Mouse (Mus musculus) liver, embryonic 13.5 days (tissue): ENCODE data around the gene Frs3. TPM values are rescaled to one million over a fixed set of nuclear protein-coding genes. Genes with fewer than 3 reads are reported as not detected.
A peak's percentile ranks its signal among the peaks of the same experiment; 100 is the strongest.

ENCODE experiments used
- ATAC-seq: fragments of 200-750 bp; cut with Nextera tagmentation; 2 replicates; pipeline ENCODE4 v1.8.0; 2017; ENCODE audit warnings: low read depth, mild to moderate bottlenecking, moderate number of reproducible peaks, moderate library complexity
- DNase-seq: peaks from one replicate; pipeline ENCODE4 v3.0.0; 2022
- H3K27ac ChIP-seq: fragments of 300-500 bp; sonication (generic); 2 replicates; pipeline ENCODE4 v1.5.1; 2015; ENCODE audit warnings: moderate library complexity, mild to moderate bottlenecking, inconsistent platforms
- H3K27me3 ChIP-seq: fragments of 300-500 bp; sonication (generic); 2 replicates; pipeline ENCODE4 v1.6.1; 2015; ENCODE audit warnings: mild to moderate bottlenecking, inconsistent platforms
- H3K36me3 ChIP-seq: fragments of 300-500 bp; sonication (generic); 2 replicates; pipeline ENCODE4 v1.6.1; 2015; ENCODE audit warnings: mild to moderate bottlenecking, inconsistent platforms
- H3K4me1 ChIP-seq: fragments of 300-500 bp; sonication (generic); replicated peaks from 2 replicates; pipeline ENCODE4 v1.6.1; 2015; ENCODE audit warnings: inconsistent platforms
- H3K4me2 ChIP-seq: fragments of 300-500 bp; sonication (generic); 2 replicates; pipeline ENCODE4 v1.6.1; 2015; ENCODE audit warnings: inconsistent platforms, mild to moderate bottlenecking, moderate library complexity
- H3K4me3 ChIP-seq: fragments of 300-500 bp; sonication (generic); replicated peaks from 2 replicates; pipeline ENCODE4 v1.5.1; 2015; ENCODE audit warnings: mild to moderate bottlenecking, inconsistent platforms
- H3K9ac ChIP-seq: fragments of 300-500 bp; sonication (generic); 2 replicates; pipeline ENCODE4 v1.6.1; 2015; ENCODE audit warnings: mild to moderate bottlenecking, inconsistent platforms
- H3K9me3 ChIP-seq: fragments of 300-500 bp; sonication (generic); replicated peaks from 2 replicates; pipeline ENCODE4 v1.6.1; 2016; ENCODE audit warnings: inconsistent platforms
- WGBS: fragments of 180-500 bp; shearing (Covaris S2); methylation state at CpG from one replicate; pipeline ENCODE4 v1.1.7; 2015; ENCODE audit not compliant: insufficient replicate concordance; 5-methylcytosine and 5-hydroxymethylcytosine counted together
- polyA plus RNA-seq: library from polyadenylated mRNA; unstranded; fragments of >200 nt; fragmentation: Nextera tagmentation; extraction: Ambion mirVana; gene quantifications from 2 replicates; pipeline ENCODE4 v1.2.1, GENCODE M21; 2015

The Frs3 gene
- polyA plus RNA-seq, 1 experiment from 2014 or later, result 0.96 TPM

DNA sequence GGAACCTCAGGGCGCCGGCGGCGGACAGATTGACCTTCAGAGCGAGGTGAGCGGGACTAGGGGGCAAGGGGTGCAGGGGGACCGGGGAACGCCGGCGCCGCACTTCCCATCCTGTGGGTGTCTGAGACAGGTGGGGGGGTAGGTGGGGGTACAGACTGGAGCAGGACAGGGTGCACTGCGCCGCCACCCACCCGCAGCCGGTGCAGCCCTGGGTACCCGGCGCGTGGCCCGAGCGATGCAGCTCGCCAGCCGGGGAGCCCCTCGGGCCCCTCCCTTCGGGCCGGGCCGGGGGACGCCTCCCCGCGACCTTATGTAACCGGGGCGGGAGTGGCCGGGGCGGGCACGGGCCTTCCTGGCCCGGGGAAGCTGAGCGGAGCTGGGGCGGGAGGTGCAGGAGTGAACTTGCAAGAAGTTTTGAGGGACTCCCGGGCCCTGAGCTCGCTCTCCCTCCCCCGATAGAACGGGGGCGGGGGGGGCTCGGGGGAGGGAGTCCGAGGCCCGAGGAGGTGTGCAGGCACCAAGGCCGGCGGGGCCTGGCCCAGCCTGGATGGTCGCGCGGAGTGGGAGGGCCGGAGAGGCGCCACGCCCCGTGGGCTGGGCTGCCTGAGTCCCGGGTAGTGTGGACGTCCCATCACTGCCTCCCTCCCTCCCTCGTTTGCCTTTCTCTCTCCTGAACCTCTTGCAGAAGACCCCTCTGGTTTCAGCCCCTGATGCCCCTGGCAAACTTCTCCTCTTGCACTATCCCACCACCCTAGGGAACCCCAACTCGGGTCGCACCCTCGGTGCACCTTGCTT is 48.6 kb downstream of the Frs3 start:
- no peaks in the 10 kb centered on the region for H3K36me3 ChIP-seq
- H3K27me3 ChIP-seq, result peaks cover 29% of the 10 kb centered on the region
- H3K27ac ChIP-seq, result peak overlapping the region; percentile 79
- ATAC-seq, result peak; percentile 76
- peak overlapping the region; percentile 70 for H3K4me3 ChIP-seq
- under 1% methylated on average over 49 of the region's 60 CpGs for WGBS
- peak overlapping the region; percentile 99 for H3K4me2 ChIP-seq
- DNase-seq, result peak; percentile 70
- H3K9me3 ChIP-seq, result no peaks in the 10 kb centered on the region
- peaks cover 44% of the 10 kb centered on the region for H3K4me1 ChIP-seq
- H3K9ac ChIP-seq, result peak overlapping the region; percentile 77

DNA sequence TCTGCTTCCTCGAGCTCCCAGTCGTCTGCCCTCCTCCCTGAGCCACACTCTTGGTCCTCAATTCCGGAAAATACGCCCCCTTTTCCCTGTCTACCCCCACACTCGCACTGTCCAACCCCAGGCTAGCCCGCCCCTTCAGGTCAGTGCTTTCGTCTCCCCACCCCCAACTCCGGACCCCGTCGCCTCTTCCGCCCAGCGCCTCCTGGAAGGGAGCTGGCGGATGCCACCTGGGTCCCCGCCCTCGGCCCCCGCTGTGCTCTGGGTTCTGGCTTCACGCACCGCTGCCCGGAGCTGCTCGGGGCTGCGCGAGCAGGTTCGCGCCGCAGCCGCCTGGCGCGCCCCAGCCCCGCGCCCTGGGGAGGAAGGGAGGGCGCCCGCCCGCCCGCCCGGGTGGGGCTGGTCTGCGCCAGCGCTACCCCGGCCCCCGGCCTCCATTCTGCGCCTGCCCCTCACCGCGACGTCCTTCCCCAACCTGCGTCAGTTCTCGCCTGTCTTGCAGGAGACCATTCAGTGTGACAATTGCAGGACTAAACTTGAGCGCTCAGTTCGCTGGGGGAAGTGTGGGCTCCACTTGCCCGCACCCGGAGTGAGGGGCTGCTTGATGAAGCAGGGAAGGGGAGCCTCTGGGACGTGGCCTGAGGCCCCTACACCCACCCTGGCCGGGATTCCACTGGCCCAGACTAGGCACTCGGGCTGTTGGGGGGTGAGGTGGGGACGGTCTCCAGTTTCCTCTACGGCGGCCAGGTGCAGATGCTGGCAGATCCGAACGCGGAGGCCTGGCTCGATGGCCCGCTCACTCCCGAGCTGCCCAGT is 49.4 kb downstream of the Frs3 start:
- peaks cover 25% of the 10 kb centered on the region for H3K27me3 ChIP-seq
- H3K27ac ChIP-seq, result peak overlapping the region; percentile 43
- H3K4me2 ChIP-seq, result peak overlapping the region; percentile 99
- WGBS, result 2% methylated on average over 56 of the region's 61 CpGs
- peak overlapping the region; percentile 70 for H3K4me3 ChIP-seq
- H3K9ac ChIP-seq, result peak overlapping the region; percentile 77
- ATAC-seq (peak; percentile 22), DNase-seq (no peak)
- H3K9me3 ChIP-seq, result no peaks in the 10 kb centered on the region
- no peaks in the 10 kb centered on the region for H3K36me3 ChIP-seq
- peaks cover 52% of the 10 kb centered on the region for H3K4me1 ChIP-seq

DNA sequence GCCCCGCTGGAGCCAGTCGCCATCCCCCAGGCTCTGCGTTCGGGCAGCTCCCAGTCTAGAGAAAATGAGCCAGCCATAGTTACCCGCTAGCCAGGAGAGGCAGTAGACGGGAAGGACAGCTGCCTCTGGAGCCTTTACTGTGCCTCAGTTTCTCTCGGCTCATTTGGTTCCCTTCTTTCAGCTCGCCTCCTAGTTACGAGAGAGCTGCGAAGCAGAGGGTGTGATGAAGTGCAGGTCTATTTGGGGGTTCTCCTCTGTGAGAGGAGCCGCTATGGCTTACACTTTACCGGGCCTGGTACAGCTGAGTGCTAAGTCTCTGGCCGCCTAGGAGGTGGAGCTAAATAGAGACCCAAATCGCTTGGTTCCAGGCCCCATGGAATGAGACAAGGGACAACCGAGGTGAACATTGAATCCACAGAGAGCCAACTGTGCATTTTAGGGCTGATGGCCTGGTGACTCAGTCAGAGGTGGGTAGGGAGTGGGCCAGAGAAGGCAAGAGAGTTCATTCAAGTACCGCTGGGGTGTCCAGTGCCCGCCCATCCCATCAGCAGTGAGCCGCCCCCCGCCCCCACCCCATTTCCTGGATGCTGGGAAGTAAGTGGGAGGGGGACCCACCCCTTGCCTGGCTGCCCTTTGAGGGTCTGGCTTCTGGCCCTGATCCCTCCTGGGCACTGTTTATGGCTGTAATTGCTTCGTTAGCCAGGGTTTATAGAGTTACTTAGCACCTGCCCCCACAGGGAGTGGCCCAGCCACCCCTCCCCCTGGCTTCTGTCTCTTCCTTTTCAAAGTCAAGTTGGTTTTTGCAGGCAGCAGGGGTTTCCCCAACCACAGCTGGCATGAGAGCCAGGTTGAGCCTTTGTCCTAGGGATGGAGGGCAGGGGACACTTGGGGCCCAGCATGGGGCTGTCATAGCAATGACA is 50.3 kb downstream of the Frs3 start:
- H3K27me3 ChIP-seq, result peaks cover 25% of the 10 kb centered on the region
- ATAC-seq, result no peak
- no peak overlapping the region; the same call in 1 of the 2 replicates for H3K27ac ChIP-seq
- H3K4me1 ChIP-seq, result peaks cover 61% of the 10 kb centered on the region
- no peaks in the 10 kb centered on the region for H3K9me3 ChIP-seq
- DNase-seq, result no peak
- peak overlapping the region; percentile 99 for H3K4me2 ChIP-seq
- peak overlapping the region; percentile 70 for H3K4me3 ChIP-seq
- peak overlapping the region; percentile 77 for H3K9ac ChIP-seq
- H3K36me3 ChIP-seq, result no peaks in the 10 kb centered on the region
- WGBS, result 20% methylated on average over 20 of the region's 20 CpGs

DNA sequence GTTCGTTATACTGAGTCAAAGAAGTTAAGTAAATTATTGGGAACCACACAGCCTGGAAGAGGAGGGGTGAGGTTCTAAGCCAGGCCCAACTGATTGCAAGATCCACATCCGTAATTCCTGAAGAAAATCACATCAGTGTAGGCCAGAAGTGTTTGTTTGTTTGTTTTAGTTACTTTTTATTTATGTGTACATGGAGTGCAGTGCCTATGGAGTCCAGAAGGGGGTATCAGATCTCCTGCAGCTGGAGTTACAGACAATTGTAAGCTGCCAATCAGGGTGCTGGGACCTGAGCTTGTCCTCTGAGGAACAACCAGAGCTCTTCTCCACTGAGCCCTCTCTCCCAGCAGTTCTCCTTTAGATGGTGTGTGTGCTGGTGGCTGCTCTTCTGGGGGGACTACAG is 51.4 kb downstream of the Frs3 start:
- WGBS, result 78% methylated on average over 2 of the region's 2 CpGs
- peaks cover 62% of the 10 kb centered on the region for H3K4me1 ChIP-seq
- no peaks in the 10 kb centered on the region for H3K9me3 ChIP-seq
- H3K4me3 ChIP-seq, result no peak overlapping the region
- peaks cover 25% of the 10 kb centered on the region for H3K27me3 ChIP-seq
- no peak overlapping the region for H3K27ac ChIP-seq
- H3K36me3 ChIP-seq, result no peaks in the 10 kb centered on the region
- no peak overlapping the region for H3K4me2 ChIP-seq
- no peak for DNase-seq
- H3K9ac ChIP-seq, result no peak overlapping the region
- ATAC-seq, result no peak

DNA sequence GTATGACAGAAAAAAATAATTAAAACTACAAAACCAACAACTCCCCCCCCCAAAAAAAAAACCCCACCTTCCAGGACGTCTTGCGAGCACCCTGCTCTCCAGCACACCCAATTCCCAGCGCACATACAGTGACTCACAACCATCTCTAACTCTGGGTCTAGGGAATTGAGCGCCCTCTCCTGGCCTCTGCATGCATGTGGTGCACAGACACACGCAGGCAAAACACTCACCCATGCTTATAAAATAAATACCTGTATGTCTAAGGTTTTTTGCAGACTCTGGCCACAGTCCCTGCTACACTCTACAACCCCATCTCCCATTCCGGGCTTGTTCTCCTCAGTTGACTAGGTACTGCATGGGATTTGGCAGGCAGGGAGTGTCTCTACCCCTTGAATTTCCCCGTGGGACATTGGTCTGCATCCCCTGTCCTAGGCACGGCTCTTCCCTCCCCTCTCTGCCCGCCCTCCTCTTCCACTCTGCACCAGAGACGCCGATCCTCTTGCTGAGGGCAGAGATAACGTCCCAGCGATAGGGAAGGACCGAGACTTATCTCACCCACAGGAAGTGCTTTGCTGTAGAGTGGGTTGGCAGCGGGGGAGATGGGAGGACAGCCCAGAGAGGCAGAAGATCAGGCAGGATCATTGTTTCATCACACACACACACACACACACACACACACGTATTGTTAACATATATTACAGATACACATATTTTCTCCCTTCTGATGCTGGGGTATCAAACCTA is 54.3 kb downstream of the Frs3 start:
- Histone ChIP-seq H3K27ac (peak overlapping the region; percentile 69), H3K4me3 (no peak overlapping the region; the same call in 1 of the 2 replicates), H3K4me1 (peaks cover 52% of the 10 kb centered on the region), H3K9me3 (no peaks in the 10 kb centered on the region), H3K4me2 (peak overlapping the region; percentile 55), H3K36me3 (no peaks in the 10 kb centered on the region), H3K9ac (0 out of 2 replicates have a peak overlapping the region, but pooled peaks have one; percentile 29), H3K27me3 (peaks cover 14% of the 10 kb centered on the region)
- ATAC-seq (peak; percentile 84), DNase-seq (peak; percentile 58)
- 8% methylated on average over 16 of the region's 16 CpGs for WGBS

DNA sequence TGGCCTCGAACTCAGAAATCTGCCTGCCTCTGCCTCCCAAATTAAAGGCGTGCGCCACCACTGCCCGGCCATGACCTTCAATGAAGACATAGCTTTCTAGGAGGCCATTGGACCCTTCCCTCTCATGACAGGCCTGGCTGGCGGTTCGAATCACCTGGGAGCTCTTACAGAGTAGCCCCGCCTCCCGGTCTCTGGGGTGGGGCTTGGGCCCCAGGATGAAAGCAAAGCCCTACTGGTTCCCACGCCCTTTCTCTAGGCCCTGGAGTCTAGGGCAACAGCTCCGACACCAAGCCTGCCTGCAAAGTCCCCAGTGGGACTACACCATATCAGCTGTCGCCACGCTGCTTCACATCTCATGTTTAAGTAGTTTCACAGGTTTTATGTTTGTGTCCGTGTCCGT is 55.3 kb downstream of the Frs3 start:
- Histone ChIP-seq H3K4me1 (peaks cover 51% of the 10 kb centered on the region), H3K9ac (no peak overlapping the region), H3K27ac (no peak overlapping the region), H3K36me3 (no peaks in the 10 kb centered on the region), H3K27me3 (peaks cover 5% of the 10 kb centered on the region), H3K4me2 (no peak overlapping the region), H3K4me3 (no peak overlapping the region), H3K9me3 (no peaks in the 10 kb centered on the region)
- ATAC-seq (no peak), DNase-seq (no peak)
- WGBS, result 75% methylated on average over 14 of the region's 14 CpGs

DNA sequence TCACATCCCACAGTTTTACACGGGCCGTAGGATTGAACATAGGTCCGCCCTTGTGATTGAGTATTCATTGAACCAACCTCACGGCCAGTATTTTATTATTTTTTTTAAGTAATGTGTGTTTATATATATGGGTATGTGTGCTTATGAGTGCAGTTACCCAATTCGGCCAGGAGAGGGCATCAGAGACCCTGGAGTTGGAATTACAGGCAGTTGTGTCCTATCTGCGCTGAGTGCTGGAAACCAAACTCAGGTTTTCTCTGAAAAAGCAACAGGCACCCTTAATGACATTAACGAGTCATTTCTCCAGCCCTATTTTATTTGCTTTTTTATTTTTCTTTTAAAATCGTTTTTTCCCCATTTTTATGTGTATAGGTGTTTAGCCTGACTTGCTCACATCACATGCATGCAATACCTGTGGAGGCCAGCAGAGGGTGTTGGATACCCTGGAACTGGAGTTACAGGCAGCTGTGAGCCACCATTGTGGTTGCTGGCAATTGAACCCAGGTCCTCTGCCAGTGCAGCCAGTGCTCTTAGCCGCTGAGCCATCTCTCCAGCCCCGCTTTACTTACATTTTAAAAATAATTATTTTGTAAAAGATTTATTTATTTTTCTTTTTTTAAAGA is 56.0 kb downstream of the Frs3 start:
- Histone ChIP-seq H3K27ac (no peak overlapping the region), H3K4me3 (no peak overlapping the region), H3K27me3 (no peaks in the 10 kb centered on the region), H3K4me1 (peaks cover 52% of the 10 kb centered on the region), H3K36me3 (no peaks in the 10 kb centered on the region), H3K4me2 (no peak overlapping the region), H3K9ac (no peak overlapping the region), H3K9me3 (no peaks in the 10 kb centered on the region)
- no peak for ATAC-seq
- DNase-seq, result no peak
- 76% methylated on average over 10 of the region's 10 CpGs for WGBS

DNA sequence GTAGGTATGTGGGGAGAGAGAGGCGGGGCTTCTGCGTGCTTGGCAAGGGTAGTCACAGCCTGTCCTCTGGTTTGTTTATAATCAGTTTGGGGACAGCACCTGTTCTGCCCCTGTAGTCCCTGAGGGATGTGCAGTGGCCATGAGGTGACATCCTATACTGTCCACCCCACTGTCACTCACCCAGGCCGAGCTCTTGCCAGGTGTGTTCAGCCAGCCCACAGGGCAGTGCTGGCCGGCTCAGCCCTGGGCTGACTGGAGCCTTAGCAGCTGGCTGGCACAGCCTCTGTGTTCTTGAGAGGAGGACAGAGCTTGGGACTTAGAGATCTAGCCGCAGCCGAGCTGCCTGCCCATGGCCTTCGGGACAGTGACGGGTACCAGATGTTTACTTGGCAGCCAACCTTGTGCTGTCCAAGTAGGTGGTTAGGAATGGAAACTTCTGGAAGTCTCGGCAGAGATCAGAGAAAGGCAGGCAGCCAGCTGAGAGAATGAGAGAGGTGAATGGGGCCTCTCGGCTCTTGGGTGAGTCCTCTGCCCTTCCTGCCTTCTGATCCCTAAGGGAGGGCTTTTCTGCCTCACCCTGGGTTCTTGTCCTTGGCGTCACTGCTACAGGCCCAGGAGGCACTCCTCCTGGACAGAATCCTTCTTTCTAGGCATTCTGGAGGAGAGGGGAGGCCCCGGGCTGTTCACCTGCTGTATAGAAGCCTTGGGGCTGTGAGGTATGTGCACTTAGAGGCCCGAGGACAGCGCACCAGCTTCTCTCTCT is 60.1 kb downstream of the Frs3 start:
- H3K4me1 ChIP-seq, result peaks cover 48% of the 10 kb centered on the region
- H3K4me3 ChIP-seq, result no peak overlapping the region
- H3K9ac ChIP-seq, result peak overlapping the region; percentile 14; the same call in 1 of the 2 replicates
- H3K36me3 ChIP-seq, result peaks cover 7% of the 10 kb centered on the region; the same call in 1 of the 2 replicates
- H3K4me2 ChIP-seq, result no peak overlapping the region
- 69% methylated on average over 14 of the region's 14 CpGs for WGBS
- DNase-seq (no peak), ATAC-seq (peak; percentile 11; the same call in 1 of the 2 replicates)
- H3K9me3 ChIP-seq, result peaks cover 4% of the 10 kb centered on the region; the same call in 1 of the 2 replicates
- no peaks in the 10 kb centered on the region for H3K27me3 ChIP-seq
- H3K27ac ChIP-seq, result 0 out of 2 replicates have a peak overlapping the region, but pooled peaks have one; percentile 7

DNA sequence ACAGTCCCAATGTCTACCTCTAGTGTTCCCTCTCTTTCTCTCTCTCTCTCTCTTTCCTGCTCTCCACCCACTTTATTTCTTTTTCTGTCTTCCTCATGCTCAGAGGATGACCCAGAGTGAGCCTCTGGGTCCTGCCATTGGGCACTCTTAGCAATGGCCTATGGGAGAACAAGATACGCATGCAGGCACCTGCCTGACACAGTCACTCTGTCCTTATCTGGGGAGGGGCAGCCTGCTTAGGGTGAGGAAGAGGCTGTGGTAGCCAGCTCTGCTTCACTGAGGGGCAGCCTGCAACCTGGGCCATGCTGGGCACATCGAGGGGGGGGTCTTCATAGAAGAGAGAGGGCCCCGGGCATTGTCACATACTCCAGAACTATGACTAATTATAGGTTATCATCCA is 60.8 kb downstream of the Frs3 start:
- peak; percentile 69 for ATAC-seq
- 0 out of 2 replicates have a peak overlapping the region, but pooled peaks have one; percentile 23 for H3K27ac ChIP-seq
- peaks cover 7% of the 10 kb centered on the region; the same call in 1 of the 2 replicates for H3K36me3 ChIP-seq
- H3K9me3 ChIP-seq, result peaks cover 4% of the 10 kb centered on the region; the same call in 1 of the 2 replicates
- H3K4me1 ChIP-seq, result peaks cover 51% of the 10 kb centered on the region
- H3K4me2 ChIP-seq, result no peak overlapping the region
- H3K9ac ChIP-seq, result peak overlapping the region; percentile 14; the same call in 1 of the 2 replicates
- no peak overlapping the region for H3K4me3 ChIP-seq
- DNase-seq, result no peak
- no peaks in the 10 kb centered on the region for H3K27me3 ChIP-seq
- WGBS, result 33% methylated on average over 3 of the region's 3 CpGs
